Mouse (Mus musculus): Measurements from ENCODE around the gene Tvp23a. TPM values are rescaled to one million over a fixed set of nuclear protein-coding genes. Genes with fewer than 3 reads are reported as not detected.

Tvp23a gene
- polyA plus RNA-seq, 1 experiment from 2014 or later, result 6.5 TPM

- Histone ChIP-seq H3K27ac (ENCODE audit: poor library complexity, severe bottlenecking) (no peak overlapping the region), H3K4me1 (replicated peaks) (no peaks in the 10 kb centered on the region; the same call in 1 of the 2 replicates), H3K27me3 (replicated peaks) (peaks cover 3% of the 10 kb centered on the region; the same call in 1 of the 2 replicates), H3K4me2 (no peak overlapping the region), H3K36me3 (no peaks in the 10 kb centered on the region), H3K4me3 (no peak overlapping the region), H3K9me3 (replicated peaks) (no peaks in the 10 kb centered on the region), H3K9ac (no peak overlapping the region)
- WGBS, result 83% methylated on average over 6 of the region's 6 CpGs
- no peak for ATAC-seq (ENCODE audit: insufficient number of reproducible peaks, low FRiP score)
Measured at GRCm38 (mm10) chr16:10388634-10389365, 58.4 kb downstream of the Tvp23a start.

GRCm38 (mm10) chr16:10385261-10385660, 61.9 kb downstream of the Tvp23a start:
- H3K9ac ChIP-seq, result no peak overlapping the region
- no peaks in the 10 kb centered on the region for H3K9me3 ChIP-seq (replicated peaks)
- no peak for ATAC-seq (ENCODE audit: insufficient number of reproducible peaks, low FRiP score)
- no peak overlapping the region for H3K27ac ChIP-seq (ENCODE audit: poor library complexity, severe bottlenecking)
- H3K4me1 ChIP-seq (replicated peaks), result no peaks in the 10 kb centered on the region; the same call in 1 of the 2 replicates
- no peaks in the 10 kb centered on the region for H3K27me3 ChIP-seq (replicated peaks)
- H3K36me3 ChIP-seq, result no peaks in the 10 kb centered on the region
- WGBS, result 82% methylated on average over 12 of the region's 12 CpGs
- H3K4me2 ChIP-seq, result no peak overlapping the region
- H3K4me3 ChIP-seq, result no peak overlapping the region

GRCm38 (mm10) chr16:10384544-10384943, 62.6 kb downstream of the Tvp23a start:
- H3K9ac ChIP-seq, result no peak overlapping the region

GRCm38 (mm10) chr16:10384060-10384497, 63.1 kb downstream of the Tvp23a start:
- ATAC-seq (ENCODE audit: insufficient number of reproducible peaks, low FRiP score), result peak; percentile 96
- Histone ChIP-seq H3K4me3 (peak overlapping the region; percentile 24; the same call in 1 of the 2 replicates), H3K4me2 (peak overlapping the region; percentile 56), H3K9me3 (replicated peaks) (no peaks in the 10 kb centered on the region), H3K27me3 (replicated peaks) (no peaks in the 10 kb centered on the region), H3K27ac (ENCODE audit: poor library complexity, severe bottlenecking) (no peak overlapping the region), H3K9ac (no peak overlapping the region), H3K36me3 (no peaks in the 10 kb centered on the region), H3K4me1 (replicated peaks) (no peaks in the 10 kb centered on the region; the same call in 1 of the 2 replicates)
- WGBS, result 13% methylated on average over 8 of the region's 8 CpGs

More at GRCm38 (mm10) chr16:10384544-10384943, 62.6 kb downstream of the Tvp23a start:
- peak; percentile 82 for ATAC-seq (ENCODE audit: insufficient number of reproducible peaks, low FRiP score)
- 61% methylated on average over 3 of the region's 3 CpGs for WGBS
- no peaks in the 10 kb centered on the region for H3K36me3 ChIP-seq
- H3K27me3 ChIP-seq (replicated peaks), result no peaks in the 10 kb centered on the region
- H3K4me2 ChIP-seq, result peak overlapping the region; percentile 56
- no peaks in the 10 kb centered on the region; the same call in 1 of the 2 replicates for H3K4me1 ChIP-seq (replicated peaks)
- H3K27ac ChIP-seq (ENCODE audit: poor library complexity, severe bottlenecking), result no peak overlapping the region; the same call in 1 of the 2 replicates
- no peak overlapping the region for H3K4me3 ChIP-seq
- H3K9me3 ChIP-seq (replicated peaks), result no peaks in the 10 kb centered on the region

- Histone ChIP-seq H3K36me3 (no peaks in the 10 kb centered on the region), H3K27ac (ENCODE audit: poor library complexity, severe bottlenecking) (no peak overlapping the region), H3K9ac (no peak overlapping the region), H3K27me3 (replicated peaks) (0 out of 2 replicates have a peak, but pooled peaks cover 4% of the 10 kb centered on the region), H3K4me1 (replicated peaks) (peaks cover 7% of the 10 kb centered on the region), H3K4me3 (no peak overlapping the region), H3K9me3 (replicated peaks) (no peaks in the 10 kb centered on the region), H3K4me2 (no peak overlapping the region)
- no peak for ATAC-seq (ENCODE audit: insufficient number of reproducible peaks, low FRiP score)
- 60% methylated on average over 2 of the region's 2 CpGs for WGBS
Measured at GRCm38 (mm10) chr16:10379531-10379930, 67.6 kb downstream of the Tvp23a start.

DNA sequence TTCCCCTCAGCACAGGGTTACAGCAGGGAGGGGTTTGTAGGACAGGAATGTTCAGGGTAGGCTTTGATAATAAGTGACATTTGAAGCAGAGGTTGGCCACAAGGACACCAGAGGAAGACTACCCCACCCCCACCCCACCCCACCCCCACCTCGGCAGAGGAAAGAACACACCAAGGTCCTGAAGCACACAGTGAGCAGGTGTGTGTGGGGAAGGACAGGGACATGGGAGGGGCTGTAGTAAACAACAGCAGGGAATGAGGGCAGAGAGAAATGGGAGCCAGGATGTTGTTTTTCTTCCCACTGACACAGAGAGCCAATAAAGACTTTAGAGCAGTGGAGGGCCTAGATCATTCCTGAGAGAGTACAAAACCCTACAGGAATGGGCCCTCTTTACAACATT, 69.9 kb downstream of the Tvp23a start:
- H3K27me3 ChIP-seq (replicated peaks), result 0 out of 2 replicates have a peak, but pooled peaks cover 4% of the 10 kb centered on the region
- H3K4me2 ChIP-seq, result no peak overlapping the region
- no peak overlapping the region for H3K27ac ChIP-seq (ENCODE audit: poor library complexity, severe bottlenecking)
- H3K36me3 ChIP-seq, result no peaks in the 10 kb centered on the region
- H3K4me1 ChIP-seq (replicated peaks), result peaks cover 10% of the 10 kb centered on the region; the same call in 1 of the 2 replicates
- H3K9me3 ChIP-seq (replicated peaks), result no peaks in the 10 kb centered on the region
- no peak overlapping the region for H3K9ac ChIP-seq
- ATAC-seq (ENCODE audit: insufficient number of reproducible peaks, low FRiP score), result no peak
- H3K4me3 ChIP-seq, result no peak overlapping the region
- WGBS, result 30% methylated on average over 1 of the region's 1 CpGs

DNA sequence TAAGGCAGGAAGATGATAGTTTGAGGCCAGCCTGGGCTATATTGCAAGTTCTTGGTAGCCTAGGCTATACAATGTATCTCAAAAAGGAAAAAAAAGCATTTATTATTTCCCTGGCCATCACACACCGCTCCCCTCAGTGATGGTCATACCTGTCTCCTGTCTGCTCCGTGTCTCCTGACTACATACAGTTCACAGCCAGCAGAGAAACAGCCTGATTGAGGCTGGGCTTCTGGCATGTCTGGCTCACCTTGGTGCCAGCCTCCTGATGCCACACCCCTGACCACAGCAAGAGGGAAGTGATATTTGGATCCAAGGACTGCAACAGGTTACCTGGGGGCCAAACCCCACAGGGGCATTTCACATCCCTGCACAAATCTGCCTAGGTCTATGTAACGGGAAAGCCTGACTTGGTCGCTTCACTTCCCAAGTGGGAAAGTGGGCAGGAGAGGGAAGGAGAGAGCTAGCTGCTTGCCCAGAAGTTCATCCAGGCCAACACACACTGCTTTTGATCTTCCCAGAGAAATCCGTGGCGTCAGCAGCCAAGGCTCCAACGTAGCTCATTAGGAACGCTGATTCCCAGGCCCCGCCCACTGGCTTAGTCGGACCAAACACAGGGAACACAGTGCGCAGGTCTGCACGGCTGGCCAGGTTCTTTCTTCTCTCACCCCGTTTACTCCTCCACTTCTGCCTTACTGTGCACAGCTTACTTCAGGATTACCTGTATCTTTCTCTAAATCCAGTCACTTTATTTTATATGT, 72.7 kb downstream of the Tvp23a start:
- peak overlapping the region; percentile 49; the same call in 1 of the 2 replicates for H3K9ac ChIP-seq

GRCm38 (mm10) chr16:10372372-10372771, 74.8 kb downstream of the Tvp23a start:
- Histone ChIP-seq H3K4me2 (no peak overlapping the region), H3K9me3 (replicated peaks) (no peaks in the 10 kb centered on the region), H3K36me3 (no peaks in the 10 kb centered on the region), H3K4me1 (replicated peaks) (peaks cover 23% of the 10 kb centered on the region), H3K27me3 (replicated peaks) (no peaks in the 10 kb centered on the region), H3K27ac (ENCODE audit: poor library complexity, severe bottlenecking) (no peak overlapping the region), H3K9ac (no peak overlapping the region), H3K4me3 (no peak overlapping the region)
- ATAC-seq (ENCODE audit: insufficient number of reproducible peaks, low FRiP score), result no peak
- WGBS, result 71% methylated on average over 4 of the region's 4 CpGs

More for the DNA sequence above, 72.7 kb downstream of the Tvp23a start:
- 29% methylated on average over 13 of the region's 13 CpGs for WGBS
- Histone ChIP-seq H3K4me2 (peak overlapping the region; percentile 63), H3K27me3 (replicated peaks) (0 out of 2 replicates have a peak, but pooled peaks cover 4% of the 10 kb centered on the region), H3K27ac (ENCODE audit: poor library complexity, severe bottlenecking) (no peak overlapping the region), H3K9me3 (replicated peaks) (no peaks in the 10 kb centered on the region), H3K36me3 (no peaks in the 10 kb centered on the region), H3K4me3 (peak overlapping the region; percentile 23; the same call in 1 of the 2 replicates), H3K4me1 (replicated peaks) (peaks cover 17% of the 10 kb centered on the region)
- ATAC-seq (ENCODE audit: insufficient number of reproducible peaks, low FRiP score), result peak; percentile 71; the same call in 1 of the 2 replicates

Other genes starting within 250 kb of the Tvp23a start
- 24.2 and 25.4 TPM in 2 replicates for gene Emp2, start 133.4 kb downstream of the Tvp23a start, polyA plus RNA-seq (2016; fragmentation: Nextera tagmentation; extraction: Ambion mirVana)
- 0.21 and 0.24 TPM in 2 replicates for gene Tekt5, start 51.9 kb downstream of the Tvp23a start, polyA plus RNA-seq (2016; fragmentation: Nextera tagmentation; extraction: Ambion mirVana)
- gene Nubp1, start 35.4 kb downstream of the Tvp23a start, polyA plus RNA-seq (2016; fragmentation: Nextera tagmentation; extraction: Ambion mirVana), result 37.9 and 41.6 TPM in 2 replicates
- 0.17 and 0.62 TPM in 2 replicates for gene Ciita, start 32.7 kb upstream of the Tvp23a start, polyA plus RNA-seq (2016; fragmentation: Nextera tagmentation; extraction: Ambion mirVana)
- 19.4 and 20.8 TPM in 2 replicates for gene Dexi, start 95.7 kb upstream of the Tvp23a start, polyA plus RNA-seq (2016; fragmentation: Nextera tagmentation; extraction: Ambion mirVana)
- gene Clec16a, start 98.0 kb upstream of the Tvp23a start, polyA plus RNA-seq (2016; fragmentation: Nextera tagmentation; extraction: Ambion mirVana), result 30.0 and 33.7 TPM in 2 replicates

Data from heart, embryonic 12.5 days (tissue).